Mouse (Mus musculus) forebrain, embryonic 14.5 days (tissue): ENCODE data around the gene Ccl28. TPM values are rescaled to one million over a fixed set of nuclear protein-coding genes. Genes with fewer than 3 reads are reported as not detected.
A peak's percentile ranks its signal among the peaks of the same experiment; 100 is the strongest.
"Not testable (repeated sequence)": the region's sequence is repeated elsewhere in the genome, so short reads cannot be mapped to it uniquely, and the experiment has no call there.

Experiments
- ATAC-seq: fragments of 200-750 bp; cut with Nextera tagmentation; 2 replicates; pipeline ENCODE4 v1.8.0; 2017; ENCODE audit warnings: mild to moderate bottlenecking, moderate library complexity
- DNase-seq: peaks from one replicate; pipeline ENCODE4 v3.0.0-alpha.2; 2015; ENCODE audit warnings: low spot score
- H3K27ac ChIP-seq: fragments of 300-500 bp; sonication (generic); 2 replicates; pipeline ENCODE4 v1.5.1; 2014; ENCODE audit warnings: low read depth, mild to moderate bottlenecking, control low read depth, low read length, moderate library complexity
- H3K27me3 ChIP-seq: fragments of 300-500 bp; sonication (generic); replicated peaks from 2 replicates; pipeline ENCODE4 v1.6.1; 2014; ENCODE audit warnings: low read length, control low read depth, mixed read lengths; ENCODE audit not compliant: control insufficient read depth, insufficient read depth
- H3K36me3 ChIP-seq: fragments of 300-500 bp; sonication (generic); 2 replicates; pipeline ENCODE4 v1.6.1; 2014; ENCODE audit warnings: low read length, control low read depth; ENCODE audit not compliant: control insufficient read depth, insufficient read depth
- H3K4me1 ChIP-seq: fragments of 300-500 bp; sonication (generic); 2 replicates; pipeline ENCODE4 v1.6.1; 2014; ENCODE audit warnings: antibody characterized with exemption, low read length, control low read depth; ENCODE audit not compliant: control insufficient read depth, insufficient read depth
- H3K4me2 ChIP-seq: fragments of 300-500 bp; sonication (generic); 2 replicates; pipeline ENCODE4 v1.6.1; 2014; ENCODE audit warnings: mild to moderate bottlenecking, control low read depth, low read length
- H3K4me3 ChIP-seq: fragments of 300-500 bp; sonication (generic); 2 replicates; pipeline ENCODE4 v1.5.1; 2014; ENCODE audit warnings: low read depth, low read length, control low read depth
- H3K9ac ChIP-seq: fragments of 300-500 bp; sonication (generic); 2 replicates; pipeline ENCODE4 v1.6.1; 2014; ENCODE audit warnings: mild to moderate bottlenecking, low read length, control low read depth, moderate library complexity
- H3K9me3 ChIP-seq: fragments of 300-500 bp; sonication (generic); replicated peaks from 2 replicates; pipeline ENCODE4 v1.6.1; 2016; ENCODE audit warnings: low read length, control low read depth, mixed read lengths; ENCODE audit not compliant: control insufficient read depth
- WGBS: fragments of 180-500 bp; shearing (Covaris S2); extraction: QIAGEN DNeasy Blood & Tissue Kit; methylation state at CpG from one replicate; pipeline ENCODE4 v1.1.7; 2014; 5-methylcytosine and 5-hydroxymethylcytosine counted together
- polyA plus RNA-seq: library from polyadenylated mRNA; unstranded; fragments of >200 nt; fragmentation: Nextera tagmentation; extraction: Ambion mirVana; gene quantifications from 2 replicates; pipeline ENCODE4 v1.2.1, GENCODE M21; 2014

Gene Ccl28
- polyA plus RNA-seq, 1 experiment from 2014 or later: 0.14 TPM

DNA sequence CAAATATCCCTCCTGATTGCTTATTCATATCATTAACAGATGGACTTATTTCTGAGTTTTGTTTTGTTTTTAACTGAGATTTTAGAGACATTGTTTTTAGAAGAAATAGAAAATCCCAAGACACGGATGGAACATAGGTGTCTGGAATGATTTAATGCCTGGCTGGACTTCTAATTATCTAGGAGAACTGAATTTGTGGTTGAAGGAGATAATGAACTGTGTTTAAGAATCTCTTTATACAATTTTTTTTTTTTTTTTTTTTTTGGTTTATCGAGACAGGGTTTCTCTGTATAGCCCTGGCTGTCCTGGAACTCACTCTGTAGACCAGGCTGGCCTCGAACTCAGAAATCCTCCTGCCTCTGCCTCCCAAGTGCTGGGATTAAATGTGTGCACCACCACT, 68.3 kb downstream of the Ccl28 start:
- WGBS: 55% methylated on average over 3 of the region's 3 CpGs
- Histone ChIP-seq H3K9ac (peak overlapping the region; percentile 96; the same call in 1 of the 2 replicates), H3K4me3 (peak overlapping the region; percentile 97), H3K4me1 (peaks cover 19% of the 10 kb centered on the region), H3K4me2 (peak overlapping the region; percentile 79)
- not testable (repeated sequence) for H3K27me3 ChIP-seq, ATAC-seq, H3K9me3 ChIP-seq, DNase-seq, H3K36me3 ChIP-seq, H3K27ac ChIP-seq

DNA sequence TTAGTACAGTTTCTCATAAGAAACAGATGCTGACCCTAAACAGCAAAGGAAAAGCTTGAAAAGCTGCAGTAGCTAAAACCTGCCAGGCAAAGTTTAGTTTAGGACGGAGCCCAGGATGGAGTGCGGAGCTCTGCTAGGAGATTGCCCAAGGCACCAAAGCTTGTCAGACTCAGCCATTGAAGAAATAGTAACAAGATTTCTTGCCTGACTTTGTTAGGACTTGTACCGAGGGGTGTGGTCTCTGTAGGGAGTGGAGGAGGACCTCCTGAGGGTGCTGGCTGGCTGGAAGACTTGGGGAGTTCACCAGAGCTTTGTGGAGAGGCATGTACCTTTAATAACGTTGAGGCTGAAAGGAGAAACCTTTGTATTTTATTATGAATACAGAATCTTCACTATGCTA, 72.1 kb downstream of the Ccl28 start:
- Histone ChIP-seq H3K27me3 (no peaks in the 10 kb centered on the region), H3K4me2 (no peak overlapping the region), H3K9ac (no peak overlapping the region), H3K4me1 (peaks cover 17% of the 10 kb centered on the region), H3K27ac (no peak overlapping the region), H3K36me3 (peaks cover 26% of the 10 kb centered on the region), H3K4me3 (no peak overlapping the region), H3K9me3 (no peaks in the 10 kb centered on the region)
- 60% methylated on average over 4 of the region's 4 CpGs for WGBS
- ATAC-seq (no peak), DNase-seq (no peak)

DNA sequence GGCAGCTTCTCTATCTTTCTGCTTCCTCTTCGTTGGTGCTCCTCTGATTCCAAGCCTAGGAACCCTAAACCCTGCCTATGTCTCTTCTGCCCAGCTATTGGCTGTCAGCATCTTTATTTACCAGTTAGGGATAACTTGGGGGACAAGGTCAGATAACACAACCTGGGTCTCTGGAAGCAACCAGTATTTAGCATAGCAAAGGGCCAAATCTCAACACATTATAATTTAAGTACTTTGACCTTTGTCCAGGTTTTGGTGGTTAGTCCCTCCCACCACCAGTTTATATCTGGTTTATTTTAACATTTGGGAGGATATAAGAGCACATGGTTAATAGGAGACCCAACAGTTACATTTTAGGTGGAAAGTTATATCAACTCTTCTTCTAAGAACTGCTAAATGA, 72.9 kb downstream of the Ccl28 start:
- H3K4me2 ChIP-seq: no peak overlapping the region
- no peak for ATAC-seq
- no peak overlapping the region for H3K27ac ChIP-seq
- H3K27me3 ChIP-seq: no peaks in the 10 kb centered on the region
- peaks cover 17% of the 10 kb centered on the region for H3K4me1 ChIP-seq
- no peak overlapping the region for H3K4me3 ChIP-seq
- no peaks in the 10 kb centered on the region for H3K9me3 ChIP-seq
- WGBS: 47% methylated on average over 1 of the region's 1 CpGs
- H3K9ac ChIP-seq: no peak overlapping the region
- H3K36me3 ChIP-seq: peaks cover 34% of the 10 kb centered on the region
- no peak for DNase-seq

DNA sequence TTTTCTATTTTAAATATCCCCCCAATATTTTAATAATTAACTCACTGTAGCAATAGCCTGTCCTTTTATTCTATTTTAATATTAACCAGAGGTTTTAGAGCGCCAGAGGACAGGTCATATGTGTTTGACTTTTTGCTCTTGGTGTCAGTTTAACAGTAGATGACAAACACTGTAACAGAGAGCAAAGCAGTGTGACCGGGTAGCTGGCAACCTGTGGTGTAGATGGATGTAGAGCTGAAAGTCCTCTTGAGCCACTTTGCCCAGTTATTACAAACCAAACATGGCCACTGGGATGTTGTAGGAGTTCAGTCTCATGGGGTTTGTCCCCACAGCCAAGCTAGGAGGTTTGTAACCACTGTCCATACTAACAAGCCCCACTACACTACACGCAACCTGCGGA, 74.8 kb downstream of the Ccl28 start:
- no peak for DNase-seq
- no peaks in the 10 kb centered on the region for H3K27me3 ChIP-seq
- H3K4me1 ChIP-seq: peaks cover 9% of the 10 kb centered on the region
- no peak overlapping the region for H3K4me2 ChIP-seq
- no peak overlapping the region for H3K4me3 ChIP-seq
- H3K27ac ChIP-seq: no peak overlapping the region
- 95% methylated on average over 4 of the region's 4 CpGs for WGBS
- H3K36me3 ChIP-seq: peaks cover 52% of the 10 kb centered on the region
- no peak for ATAC-seq
- no peaks in the 10 kb centered on the region for H3K9me3 ChIP-seq
- H3K9ac ChIP-seq: no peak overlapping the region

Other genes with a start within 250 kb of the Ccl28 start
- 141 and 148 TPM in 2 replicates for gene Paip1, start 195.2 kb upstream of the Ccl28 start, polyA plus RNA-seq
- gene 4833420G17Rik, start 161.1 kb upstream of the Ccl28 start, polyA plus RNA-seq: 110 and 125 TPM in 2 replicates
- gene Tmem267, start 135.8 kb upstream of the Ccl28 start, polyA plus RNA-seq: 1.7 and 4.5 TPM in 2 replicates
- gene 3110070M22Rik, start 135.4 kb upstream of the Ccl28 start, polyA plus RNA-seq: 0.40 and 4.1 TPM in 2 replicates
- gene Hmgcs1, start 66.6 kb downstream of the Ccl28 start, polyA plus RNA-seq: 311 and 398 TPM in 2 replicates
- 6.8 and 7.2 TPM in 2 replicates for gene Nim1k, start 132.1 kb downstream of the Ccl28 start, polyA plus RNA-seq
- gene Zfp131, start 167.1 kb downstream of the Ccl28 start, polyA plus RNA-seq: 41.7 and 44.5 TPM in 2 replicates
- gene AF067063, start 206.4 kb downstream of the Ccl28 start, polyA plus RNA-seq: not detected in 2 replicates
- not detected in 2 replicates for gene D13Ertd608e, start 212.2 kb downstream of the Ccl28 start, polyA plus RNA-seq